Mouse (Mus musculus) layer of hippocampus, postnatal 36 days (tissue): ENCODE measurements around the gene Kazn. TPM values are rescaled to one million over a fixed set of nuclear protein-coding genes. Genes with fewer than 3 reads are reported as not detected.
A peak's percentile ranks its signal among the peaks of the same experiment; 100 is the strongest.

ENCODE experiments used
- DNase-seq, 2 experiments: peaks; one replicate each; pipeline ENCODE4 v3.0.0; 2022
- total RNA-seq, 2 experiments: library from RNA; stranded (reverse); gene quantifications; 2 replicates each; pipeline ENCODE4 v1.2.3; 2021

Gene Kazn
- total RNA-seq, 2 experiments from 2014 or later, result 46.1 to 46.9 TPM

DNA sequence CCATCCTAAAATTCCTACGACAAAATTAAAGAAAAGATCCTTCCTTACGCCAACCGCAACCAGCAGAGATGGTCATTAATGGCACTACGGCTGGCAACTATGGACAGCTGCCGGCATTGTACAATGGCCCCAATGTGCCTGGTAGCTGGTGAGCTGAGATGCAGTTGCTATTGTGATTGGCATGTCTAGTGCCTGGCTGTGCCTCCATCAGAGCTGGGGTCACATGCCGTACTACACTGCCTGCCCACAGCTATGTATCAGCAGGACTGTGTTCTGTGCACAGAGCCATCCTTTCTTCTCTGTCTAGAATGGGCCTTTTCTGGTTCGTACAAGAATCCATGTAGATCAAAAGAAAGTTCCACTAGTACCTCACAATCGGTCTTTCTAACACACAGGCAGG, 49.2 kb downstream of the Kazn start:
- DNase-seq, result peak in 1 of 2 experiments; percentile 36

DNA sequence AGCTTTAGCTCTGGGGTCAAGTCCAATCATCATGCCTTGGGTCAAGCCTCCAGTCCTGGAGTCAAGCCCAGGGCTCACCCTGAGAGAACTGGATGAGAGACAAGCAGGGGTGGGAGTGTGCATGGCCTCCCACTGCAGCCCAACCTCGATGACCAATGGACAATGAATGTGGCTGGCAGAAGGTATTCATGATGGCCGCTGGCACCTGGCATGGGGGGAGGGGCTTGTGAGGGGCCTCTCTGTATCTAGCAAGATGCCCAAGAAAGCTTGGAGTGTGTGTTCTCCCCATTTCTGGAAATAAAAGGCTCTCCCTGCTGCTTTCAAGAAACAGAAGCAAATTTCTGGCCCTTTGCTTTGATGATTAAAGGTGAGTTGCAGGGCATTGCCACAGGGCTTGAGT, 50.7 kb downstream of the Kazn start:
- DNase-seq, result no peak

DNA sequence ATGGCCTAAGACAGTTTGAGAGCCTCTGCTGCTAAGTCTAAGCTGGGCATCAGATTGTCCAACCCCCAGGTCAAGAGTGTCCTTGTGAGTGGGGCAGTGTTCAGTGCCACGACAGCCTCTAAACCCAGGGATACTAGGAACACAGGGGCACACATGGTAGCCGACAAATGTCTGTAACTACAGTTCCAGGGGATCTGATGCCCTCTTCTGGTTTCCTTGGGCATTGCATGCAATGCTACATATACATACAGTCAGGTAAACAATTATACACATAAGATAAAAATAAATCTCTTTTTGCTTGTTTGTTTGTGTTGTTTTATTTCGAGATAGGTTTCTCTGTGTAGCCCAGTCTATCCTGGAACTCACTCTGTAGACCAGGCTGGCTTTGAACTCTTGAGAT, 53.0 kb downstream of the Kazn start:
- DNase-seq, result no peak

DNA sequence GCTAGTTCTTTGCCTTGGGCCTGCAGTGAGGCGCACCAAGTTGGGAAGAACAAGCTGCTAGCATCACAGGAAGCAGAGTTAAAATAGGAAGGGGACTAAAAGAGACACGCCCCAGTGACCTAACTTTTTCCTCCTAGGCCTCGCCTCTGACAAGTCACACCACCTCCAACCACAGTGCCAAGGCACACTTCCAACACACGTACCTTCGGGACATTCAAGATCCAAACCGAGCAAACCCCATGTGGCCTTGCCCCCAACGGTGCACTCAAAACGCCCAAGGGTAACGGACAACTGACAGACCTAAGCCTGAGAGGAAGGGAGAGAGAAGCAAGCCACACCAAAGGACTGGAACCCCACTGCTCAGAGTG, 53.7 kb downstream of the Kazn start:
- no peak for DNase-seq

DNA sequence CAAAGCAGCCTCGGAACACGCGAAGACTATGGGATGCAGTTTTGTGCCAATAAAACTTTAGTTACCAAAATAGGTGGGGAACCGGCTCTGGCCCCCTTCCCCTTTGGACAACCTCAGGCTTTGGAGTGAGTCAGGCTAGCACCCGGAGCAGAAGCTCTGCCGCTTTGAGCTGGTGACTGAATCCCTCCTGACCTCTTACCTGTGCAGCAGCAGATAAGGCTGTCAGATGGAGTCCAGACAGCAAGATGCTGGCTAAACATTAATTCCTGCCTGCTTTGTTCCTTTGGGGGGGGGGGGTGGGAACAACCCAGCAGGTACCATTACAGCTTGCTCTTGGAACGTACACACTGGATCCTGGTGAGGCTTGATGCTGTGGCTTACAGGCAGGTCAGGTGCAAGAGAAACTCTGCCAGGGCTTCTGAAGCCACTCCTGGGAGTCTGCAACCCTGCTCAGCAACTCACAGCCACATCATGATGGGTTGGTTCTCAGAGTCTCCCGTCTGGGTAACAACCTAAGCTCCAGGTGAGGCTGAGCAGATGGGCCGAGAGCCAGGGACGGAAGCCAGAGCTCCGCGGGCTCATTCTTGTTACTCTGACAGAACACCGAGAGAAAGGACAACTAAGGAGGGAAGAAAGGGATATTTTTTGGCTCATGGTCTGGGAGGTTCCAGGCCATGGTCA, 54.2 kb downstream of the Kazn start:
- DNase-seq, result no peak

DNA sequence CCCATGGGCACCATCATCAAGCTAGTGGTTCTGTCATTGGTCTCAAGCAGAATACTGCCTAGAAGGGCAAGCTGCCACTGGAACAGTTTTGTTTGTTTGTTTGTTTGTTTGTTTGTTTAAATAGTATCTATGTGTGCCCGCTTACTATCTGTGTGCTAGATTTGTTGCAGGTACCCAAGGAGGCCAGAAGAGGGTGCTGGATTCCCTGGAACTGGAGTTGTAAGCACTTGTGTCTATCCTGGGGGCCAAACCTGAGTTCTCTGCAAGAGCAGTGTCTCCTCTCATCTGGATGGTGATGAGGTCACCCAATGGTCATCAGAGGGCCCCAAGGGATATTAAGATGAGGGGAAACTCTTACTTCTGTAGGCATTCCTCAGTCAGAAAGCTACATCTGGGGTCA, 55.6 kb downstream of the Kazn start:
- no peak for DNase-seq

DNA sequence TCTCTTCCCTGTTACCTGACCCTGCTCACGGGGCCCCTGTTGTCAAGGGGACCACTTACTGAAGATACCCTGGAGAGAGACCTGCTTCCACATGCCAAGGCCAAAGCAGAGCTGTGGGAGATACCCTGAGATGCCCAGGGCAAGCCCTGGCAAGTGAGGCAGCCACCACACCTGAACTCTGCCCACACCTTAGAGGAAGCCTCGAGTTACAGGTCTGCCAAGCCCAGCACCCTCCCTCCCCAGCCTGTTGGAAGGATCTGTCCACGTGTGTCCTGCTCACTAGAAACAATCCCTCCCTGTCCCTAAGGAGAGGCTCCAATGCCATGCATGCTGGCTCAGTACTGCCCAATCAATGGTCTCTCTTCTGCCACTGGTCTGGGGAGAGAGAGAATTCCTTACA, 56.2 kb downstream of the Kazn start:
- no peak for DNase-seq

DNA sequence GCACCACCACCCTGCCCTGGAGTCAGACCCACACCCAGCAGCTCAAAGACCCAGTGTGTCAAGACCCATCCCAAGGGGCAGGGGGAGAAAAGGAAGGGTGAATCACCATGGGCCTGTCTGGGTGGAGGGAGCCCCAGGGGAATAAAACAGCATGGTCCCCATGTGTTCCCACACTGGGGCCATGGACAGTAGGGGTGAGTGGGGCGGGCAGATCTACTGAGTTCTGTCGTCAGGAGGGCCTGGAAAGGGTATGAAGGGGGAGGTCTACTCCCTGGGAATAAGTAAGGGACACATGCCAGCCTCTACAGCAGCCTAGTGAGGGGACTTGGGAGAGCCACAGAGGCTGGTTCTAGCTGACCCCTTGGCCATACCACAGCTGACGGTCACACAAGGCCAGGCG, 57.6 kb downstream of the Kazn start:
- no peak for DNase-seq

DNA sequence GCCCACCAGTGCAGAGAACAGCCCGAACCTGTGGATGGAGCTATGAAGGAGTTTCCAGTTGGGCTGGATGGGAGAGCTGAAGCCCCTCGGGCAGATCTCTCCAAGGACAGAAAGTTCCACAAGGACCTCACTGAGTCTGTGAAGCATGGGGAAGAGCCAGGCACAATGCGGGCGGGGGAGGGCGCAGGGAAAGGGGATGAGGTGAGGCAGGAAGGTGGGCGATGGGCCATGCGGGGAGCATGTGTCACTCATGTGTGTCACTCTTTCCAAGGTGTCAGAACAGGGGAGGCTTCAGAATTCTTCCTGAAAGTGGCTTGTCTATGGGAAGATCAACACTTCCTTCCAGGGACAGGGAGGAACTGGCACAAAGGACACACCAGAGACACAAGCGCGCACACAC, 58.3 kb downstream of the Kazn start:
- no peak for DNase-seq

DNA sequence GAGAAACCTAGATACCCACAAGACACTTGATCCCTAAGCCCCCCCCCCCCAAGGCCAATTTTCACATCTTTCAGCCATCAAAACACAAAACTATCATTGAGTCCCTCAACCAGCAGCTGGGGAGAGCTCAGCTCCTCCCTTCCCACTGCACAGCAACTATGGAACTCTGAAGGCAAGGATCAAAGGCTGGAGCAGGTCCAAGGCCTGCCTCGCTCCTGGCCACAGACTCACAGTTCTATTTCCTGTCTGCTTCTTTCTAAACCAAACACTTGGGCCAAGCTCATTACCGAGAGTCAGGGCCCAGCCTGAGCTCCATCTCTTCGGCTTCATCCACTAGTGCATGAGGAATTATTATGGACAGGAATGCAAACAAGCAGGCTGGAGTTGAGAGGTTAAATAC, 58.9 kb downstream of the Kazn start:
- DNase-seq, result peak; percentile 49 to 64

DNA sequence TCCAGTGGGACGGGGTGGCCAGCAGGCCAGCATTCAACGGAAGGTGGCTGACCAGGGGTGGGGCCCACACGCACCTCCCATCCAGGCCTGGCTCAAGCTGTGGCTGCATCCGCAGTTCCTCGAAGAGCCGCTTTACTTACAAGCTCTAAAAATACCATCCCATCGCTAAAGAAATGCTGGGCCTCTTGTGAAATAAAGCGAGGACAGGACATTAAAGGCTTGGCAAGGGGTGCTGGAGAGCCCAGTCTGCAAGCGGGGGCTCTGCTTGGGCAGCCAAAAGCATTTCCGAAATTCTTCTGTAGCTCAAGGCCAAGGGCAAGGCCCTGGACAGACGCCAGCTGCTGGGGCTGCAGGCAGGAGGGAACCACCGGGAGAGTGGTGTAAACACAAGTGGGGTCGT, 59.7 kb downstream of the Kazn start:
- DNase-seq, result peak in 1 of 2 experiments; percentile 29

DNA sequence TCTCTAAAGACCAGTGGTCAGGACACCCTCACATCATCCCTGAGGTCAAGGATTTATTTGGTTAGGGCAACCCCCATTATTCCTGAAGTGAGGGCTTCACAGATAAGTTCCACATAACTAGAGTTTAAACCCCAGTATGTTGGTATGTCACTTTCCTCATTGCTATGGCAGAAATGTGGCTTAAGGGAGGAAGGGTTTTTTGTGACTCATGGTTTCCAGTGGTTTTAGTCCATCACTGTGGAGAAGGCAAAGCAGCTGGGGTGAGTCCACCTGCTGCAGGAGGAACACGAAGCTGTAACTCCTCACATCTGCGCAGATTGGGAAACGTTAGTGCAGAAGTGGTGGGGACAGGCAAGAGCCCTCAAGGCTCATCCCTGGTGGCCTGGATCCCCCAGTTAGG, 62.5 kb downstream of the Kazn start:
- no peak for DNase-seq

DNA sequence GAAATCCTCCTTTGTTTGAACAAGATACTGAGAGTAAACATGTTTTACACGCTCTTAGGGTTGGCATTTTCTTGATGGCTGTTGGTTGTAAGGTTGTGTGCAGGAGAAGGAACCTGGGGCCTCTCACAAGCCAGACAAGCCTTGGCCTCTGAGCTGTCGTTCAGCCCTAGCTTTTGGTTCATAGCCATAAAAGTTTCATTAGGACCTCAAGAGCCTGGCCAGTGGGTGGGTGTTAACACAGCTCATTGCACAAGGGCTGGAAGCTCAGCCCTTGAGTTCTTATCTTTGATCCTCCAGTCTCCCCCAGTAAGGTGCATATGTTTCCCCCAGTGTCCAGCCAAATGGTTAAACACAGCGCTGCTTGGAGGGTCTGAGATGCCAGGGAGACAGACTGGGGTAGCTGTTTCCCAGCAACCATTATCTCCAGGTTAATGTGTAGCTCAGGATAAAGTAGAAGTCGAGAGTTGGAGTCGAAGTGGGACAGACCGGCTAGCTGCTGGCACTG, 65.2 kb downstream of the Kazn start:
- DNase-seq, result no peak

DNA sequence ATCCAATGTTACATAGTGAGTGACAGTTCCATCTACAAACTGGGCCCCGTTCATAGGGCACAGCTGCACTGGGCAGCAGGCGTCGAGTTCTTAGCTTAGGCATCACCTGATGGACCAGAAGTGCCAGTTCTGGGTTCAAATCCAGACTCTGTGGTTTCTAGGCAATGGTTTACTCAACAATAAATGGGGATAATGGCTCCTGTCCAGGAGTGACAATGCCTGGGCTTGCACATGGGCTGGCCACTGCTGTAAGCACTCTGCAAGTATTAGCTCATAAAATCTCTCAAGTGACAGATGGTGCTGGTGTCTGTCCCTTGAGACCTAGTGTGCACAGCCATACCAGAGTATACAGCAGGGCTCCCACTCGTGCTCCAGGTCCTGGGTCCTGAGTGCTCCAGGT, 66.3 kb downstream of the Kazn start:
- no peak for DNase-seq

DNA sequence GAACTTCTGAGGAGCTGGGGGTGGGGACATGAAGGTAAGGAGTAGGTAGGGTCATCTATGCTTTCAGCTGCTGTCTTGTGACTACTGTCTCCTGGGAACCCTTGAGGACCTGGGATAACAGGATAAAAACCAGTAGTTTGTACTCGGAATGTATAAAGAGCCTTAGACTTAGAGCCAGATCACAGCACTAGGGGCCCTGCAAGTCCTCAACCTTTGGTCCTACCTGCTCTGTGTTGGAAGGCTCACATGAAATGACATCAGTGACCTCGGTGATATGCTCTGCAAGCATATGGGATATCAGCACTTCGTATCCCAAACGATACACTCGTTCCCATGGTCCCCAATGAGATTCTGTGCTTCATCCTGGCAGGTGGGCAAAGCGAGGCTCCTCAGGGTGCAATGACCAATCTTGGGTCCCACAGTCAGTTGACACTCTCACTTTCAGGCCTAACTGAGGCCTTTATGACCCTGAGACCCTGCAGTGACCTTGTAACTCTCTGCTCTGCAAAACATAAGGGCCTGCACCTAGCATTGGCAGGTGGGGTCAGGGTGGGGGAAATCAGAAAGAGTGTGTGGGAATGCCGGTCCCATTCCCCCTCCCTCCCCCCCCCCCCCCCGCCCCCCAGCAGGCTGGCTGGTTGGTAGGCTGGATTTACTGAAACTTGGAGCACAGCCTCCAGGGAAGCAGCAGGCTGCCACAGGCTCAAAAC, 67.3 kb downstream of the Kazn start:
- no peak for DNase-seq

DNA sequence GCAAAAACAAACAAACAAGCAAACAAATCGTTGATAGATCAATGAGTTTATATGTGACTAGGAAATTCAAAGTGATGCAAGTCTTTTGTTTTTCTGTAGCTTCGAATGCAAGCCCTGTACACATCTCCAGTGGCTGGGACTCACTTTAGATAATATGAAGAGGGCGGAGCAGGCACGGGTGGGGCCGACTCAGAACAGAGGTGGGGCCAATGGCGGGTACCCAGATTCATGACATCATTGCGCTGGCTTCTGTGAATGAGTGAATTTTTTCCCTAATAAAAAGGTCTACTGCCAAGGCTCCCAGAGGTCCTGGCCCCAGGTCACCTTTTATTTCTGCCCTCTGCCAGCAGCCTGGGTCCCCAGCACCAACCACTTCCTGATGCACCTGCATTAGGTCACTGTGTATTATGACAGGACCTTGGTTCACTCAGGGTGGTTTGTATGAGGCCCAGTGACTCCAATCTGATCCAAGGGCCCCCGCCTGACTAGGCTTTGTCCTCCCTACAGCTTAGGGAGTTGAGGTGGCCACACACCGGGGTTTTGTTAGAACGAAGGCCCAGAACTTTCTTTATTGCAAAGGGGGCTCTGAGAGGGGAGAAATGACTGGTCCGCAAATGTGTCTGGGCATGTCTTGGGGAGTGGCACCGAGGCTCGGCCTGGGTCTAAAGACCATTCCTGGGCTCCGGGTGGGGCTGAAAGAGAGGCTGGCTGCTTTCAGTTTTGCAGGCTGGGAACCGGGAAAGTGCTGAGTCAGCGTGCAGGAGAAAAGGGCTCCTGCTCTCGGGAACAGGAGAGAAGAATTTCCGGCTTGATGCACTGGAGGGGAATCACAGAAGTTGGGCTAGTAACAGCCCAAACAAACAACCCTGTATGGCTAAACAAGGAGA, 68.1 kb downstream of the Kazn start:
- DNase-seq, result no peak

DNA sequence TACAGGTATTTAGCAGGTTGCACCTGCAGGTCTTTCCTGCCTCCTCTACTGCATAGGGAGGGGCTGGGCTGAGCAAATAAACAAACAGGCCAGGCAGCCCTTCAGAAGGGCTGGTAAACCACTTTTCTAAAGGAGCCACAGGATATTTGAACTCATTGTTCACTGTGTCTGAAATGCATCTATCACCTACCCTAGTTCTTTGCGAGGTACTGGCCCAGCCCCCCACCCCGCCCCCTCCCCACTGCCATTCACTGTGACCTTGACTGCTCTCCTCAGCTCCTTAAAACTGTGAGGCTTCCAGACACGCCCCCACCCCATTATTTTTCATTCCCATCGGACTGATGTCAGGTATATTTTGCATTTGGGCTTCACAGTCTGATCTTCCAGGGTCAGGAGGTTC, 69.6 kb downstream of the Kazn start:
- DNase-seq, result no peak

DNA sequence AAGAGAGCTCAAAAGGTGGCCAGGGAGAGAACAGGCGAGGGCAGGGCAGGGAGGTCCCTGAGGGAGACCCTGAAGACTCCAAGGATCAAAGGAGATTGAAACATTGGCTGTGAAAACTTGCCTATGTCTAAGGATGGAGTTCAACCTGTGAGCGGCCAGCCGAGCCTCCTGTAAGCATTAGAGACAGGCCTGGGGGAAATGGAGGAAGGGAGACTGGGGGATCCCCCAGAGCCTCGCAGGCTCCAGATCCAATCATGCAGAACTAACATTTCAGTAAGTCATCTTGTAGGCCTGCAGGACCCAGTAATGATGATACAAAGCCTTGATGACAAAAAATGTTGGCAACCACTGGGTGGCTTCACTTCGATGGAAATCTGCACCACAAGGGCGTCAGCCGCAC, 70.8 kb downstream of the Kazn start:
- DNase-seq, result no peak

DNA sequence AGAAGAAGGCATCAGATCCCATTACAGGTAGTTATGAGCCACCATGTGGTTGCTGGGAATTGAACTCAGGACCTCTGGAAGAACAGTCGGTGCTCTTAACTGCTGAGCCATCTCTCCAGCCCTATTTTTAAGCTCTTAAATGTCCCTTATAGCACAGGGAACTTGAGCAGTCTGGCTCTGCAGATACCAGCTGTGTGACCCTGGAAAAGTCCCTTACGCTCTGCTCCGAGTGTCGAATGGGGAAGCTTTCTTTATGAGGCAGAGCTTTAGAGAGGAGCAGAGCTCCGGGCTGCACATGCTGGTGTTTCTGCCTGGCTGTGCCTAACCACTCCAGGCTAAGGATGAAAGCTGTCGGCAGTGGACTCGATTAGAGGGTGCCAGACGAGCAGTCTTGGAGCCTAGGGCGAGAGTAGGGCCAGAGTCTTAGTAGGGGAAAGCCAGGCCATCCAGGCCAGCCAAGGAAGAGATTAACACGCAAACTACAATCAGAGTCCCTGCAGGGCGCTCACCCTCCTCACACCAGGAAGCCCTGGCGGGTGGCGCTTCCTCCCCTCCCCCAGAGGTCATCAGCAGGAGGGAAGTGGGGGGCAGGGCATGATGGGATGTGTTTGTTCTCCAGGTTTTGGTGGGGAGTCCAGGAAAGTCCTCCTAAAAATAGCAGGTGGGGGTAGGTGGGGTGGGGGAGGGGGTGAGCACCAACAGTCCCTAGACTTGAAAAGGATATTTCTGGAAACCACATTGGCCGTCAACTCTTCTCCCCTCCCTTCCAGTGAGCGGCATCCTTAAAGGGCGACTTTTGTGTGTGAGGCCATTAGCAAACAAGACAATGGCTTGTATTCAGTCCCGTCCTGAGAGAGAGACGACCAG, 73.1 kb downstream of the Kazn start:
- DNase-seq, result no peak

DNA sequence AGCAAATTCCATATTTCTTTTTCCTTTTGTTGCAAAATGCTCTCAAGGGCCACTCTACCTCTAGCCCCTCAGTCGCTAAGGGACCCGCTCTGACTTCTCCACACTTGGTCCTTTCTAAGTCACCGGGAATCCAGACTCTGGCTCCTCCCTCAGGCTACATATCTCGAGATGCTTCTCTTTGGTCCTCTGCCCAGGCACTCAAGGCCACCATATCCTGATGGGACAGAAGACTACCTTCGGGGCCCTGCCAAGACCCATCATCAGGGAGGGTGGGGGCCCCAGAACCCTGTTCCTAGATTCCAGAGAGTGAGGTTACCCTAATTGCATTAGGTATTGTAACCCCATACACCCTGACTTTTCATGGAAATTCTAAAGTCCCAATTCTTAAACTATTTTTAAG, 73.8 kb downstream of the Kazn start:
- no peak for DNase-seq

DNA sequence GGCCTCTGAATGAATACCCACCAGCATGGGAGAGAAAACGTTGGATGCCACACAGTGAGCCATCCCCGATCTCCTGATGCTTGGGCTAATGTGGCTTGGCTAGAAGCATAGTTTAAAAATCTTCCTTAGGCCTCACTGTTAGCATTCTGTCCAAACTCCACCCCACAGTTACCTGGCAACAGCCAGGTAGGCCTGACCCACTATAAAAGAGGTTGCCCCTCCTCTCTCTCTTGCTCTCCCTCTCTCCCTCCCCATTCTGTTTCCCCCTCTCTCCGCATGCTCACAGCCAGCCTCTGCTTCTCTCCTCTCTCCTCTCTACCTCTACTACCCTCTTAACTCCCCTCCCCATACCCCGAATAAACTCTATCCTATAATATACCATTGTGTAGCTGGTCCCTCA, 74.8 kb downstream of the Kazn start:
- no peak for DNase-seq

DNA sequence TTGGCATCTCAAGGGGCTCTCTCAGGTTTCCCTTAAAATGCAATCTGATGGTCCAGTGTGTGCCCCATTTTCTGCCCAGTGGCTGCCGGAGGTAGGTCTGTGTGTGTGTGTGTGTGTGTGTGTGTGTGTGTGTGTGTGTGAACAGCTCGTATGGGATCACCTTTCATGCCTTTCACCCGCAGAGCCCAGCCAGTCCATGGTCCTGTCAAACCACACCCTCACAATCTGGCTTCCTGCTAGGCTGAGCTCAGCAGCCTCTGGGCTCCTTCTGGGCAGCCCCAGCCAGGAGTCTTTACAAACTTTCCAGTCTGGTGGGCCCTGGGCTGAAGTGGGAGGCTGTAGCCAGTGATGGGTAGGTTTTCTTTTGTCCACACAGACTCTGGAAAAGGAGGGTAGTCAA, 75.3 kb downstream of the Kazn start:
- no peak for DNase-seq
